Mouse (Mus musculus): ENCODE measurements around the gene Ccr8.

Ccr8 gene

GRCm38 (mm10) chr9:120091086-120091485 lies 828 bp upstream of the Ccr8 start:
- DNase-seq (ENCODE audit: low read depth, low spot score): no peak

GRCm38 (mm10) chr9:120093701-120094100 lies 1.8 kb downstream of the Ccr8 start:
- DNase-seq (ENCODE audit: low read depth, low spot score): no peak

DNA sequence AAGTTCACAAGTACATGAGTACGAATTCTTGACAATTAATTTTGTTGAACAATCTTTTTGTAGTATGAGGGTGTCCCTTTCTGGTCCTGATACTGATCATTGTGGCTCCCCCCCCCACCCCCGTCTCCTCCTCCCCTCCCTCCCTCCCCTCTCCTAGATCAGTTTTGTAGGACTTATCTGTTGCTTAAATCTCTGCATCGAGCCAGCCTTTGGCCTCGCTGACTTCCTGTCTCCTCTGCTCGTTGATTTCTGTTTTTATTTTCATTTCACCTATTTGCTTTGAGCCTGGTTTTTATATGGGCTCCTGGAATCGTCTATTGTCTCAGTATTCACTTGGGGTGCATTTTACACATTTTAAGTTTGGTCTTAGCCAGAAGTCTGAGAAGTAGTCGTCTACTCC lies 4.0 kb downstream of the Ccr8 start:
- no peak for DNase-seq (ENCODE audit: low read depth, low spot score)

GRCm38 (mm10) chr9:120098682-120099081 lies 6.8 kb downstream of the Ccr8 start:
- peak; percentile 47 for DNase-seq (ENCODE audit: low read depth, low spot score)

DNA sequence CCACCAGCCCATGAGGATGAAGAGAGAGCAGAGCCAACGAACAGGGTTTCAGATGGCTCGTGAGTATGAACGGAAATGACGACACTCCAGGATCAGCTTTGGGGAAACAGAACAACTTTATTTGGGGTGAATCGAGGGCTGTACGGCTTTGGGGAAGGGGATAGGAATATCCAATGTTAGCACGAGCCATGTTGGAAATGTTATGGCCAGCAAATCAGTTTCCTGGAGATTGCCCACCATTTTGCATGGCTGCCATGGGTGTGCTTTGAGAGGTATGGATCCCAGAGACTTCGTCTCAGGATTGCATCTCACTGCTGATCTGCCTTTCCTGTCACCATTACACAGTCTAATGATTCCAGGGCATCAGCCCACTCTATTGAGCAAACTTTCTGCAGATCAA lies 7.4 kb downstream of the Ccr8 start:
- DNase-seq (ENCODE audit: low read depth, low spot score): no peak

DNA sequence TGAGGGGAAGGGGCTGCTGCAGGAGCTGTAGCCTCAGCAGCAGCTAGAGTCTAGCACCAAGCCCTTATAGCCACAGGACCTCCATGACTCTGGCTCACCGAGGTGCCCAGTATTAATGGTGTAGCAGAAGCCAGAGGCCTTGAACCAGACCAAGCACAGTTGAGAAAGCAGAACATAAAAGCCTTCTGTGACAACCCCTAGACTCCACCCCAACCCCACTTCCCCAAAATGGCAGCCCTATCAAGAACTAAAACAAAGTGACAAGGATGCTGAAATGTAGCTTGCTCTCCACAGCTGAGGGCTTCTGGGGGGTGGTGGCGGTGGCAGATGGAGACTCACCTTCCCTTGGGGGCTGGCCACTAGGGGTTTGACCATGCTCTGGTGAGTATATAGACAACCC lies 9.3 kb downstream of the Ccr8 start:
- DNase-seq (ENCODE audit: low read depth, low spot score): no peak

DNA sequence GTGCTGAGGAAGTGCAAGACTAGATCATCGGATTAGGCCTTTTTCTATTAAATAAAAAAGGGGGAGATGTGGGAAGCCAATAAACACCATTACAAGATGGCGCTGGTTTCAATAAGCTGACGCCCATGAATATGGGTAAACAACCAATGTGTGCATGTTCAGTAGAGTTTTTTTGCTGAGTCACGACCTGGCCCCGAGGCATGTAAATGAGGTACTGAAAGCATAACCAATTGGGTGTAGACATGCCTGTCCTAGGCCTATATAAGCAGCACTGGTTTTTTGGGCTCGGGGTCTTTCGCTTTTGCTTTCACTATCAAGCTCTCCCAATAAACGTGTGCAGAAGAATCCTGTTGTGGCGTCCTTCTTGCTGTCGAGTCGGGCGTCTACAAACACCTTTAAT lies 17.0 kb downstream of the Ccr8 start:
- DNase-seq (ENCODE audit: low read depth, low spot score): peak; percentile 37

DNA sequence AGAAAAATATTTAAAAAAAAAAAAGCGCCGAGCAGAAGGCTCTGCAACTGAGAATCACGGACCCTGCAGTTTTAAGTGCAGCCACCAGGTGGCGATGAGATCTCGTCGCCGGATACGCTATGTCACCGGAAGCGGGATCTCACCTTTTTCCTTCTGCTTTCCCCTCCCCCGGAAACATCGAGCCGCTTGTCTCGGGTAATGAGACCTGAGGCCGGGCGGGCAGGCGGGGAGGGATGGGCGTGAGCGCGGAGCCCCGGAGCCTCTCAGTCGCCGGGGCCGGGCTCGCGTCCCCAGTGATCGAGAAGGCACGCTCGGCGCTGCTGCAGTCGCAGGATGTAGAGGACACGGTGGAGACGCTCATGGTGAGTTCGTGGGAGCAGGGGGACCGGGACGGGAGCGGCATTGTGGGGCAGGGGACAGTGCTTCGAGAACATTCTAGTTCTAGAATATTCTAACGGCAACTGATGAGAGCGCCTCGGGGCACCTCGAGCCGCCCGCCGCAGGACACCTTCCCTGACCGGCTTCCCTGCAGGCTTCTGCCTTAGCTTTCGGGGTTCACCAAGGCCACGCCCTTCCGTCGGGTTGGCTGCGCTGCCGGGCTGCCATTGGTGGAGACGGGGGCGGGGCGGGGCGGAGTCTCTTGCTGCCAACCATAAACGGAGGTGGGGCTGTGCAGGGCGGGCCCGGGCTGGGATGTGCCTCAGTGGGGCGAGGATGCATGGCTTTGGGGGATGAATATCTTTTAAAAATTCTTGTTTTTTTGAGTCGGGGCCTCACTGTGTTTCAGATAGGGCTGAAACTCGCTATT lies 18.5 kb downstream of the Ccr8 start, which contains the start of gene Slc25a38:
Slc25a38 (plus strand) TSS at position 164 of the 808 bp plus-strand sequence.
- DNase-seq (ENCODE audit: low read depth, low spot score): peak; percentile 98

DNA sequence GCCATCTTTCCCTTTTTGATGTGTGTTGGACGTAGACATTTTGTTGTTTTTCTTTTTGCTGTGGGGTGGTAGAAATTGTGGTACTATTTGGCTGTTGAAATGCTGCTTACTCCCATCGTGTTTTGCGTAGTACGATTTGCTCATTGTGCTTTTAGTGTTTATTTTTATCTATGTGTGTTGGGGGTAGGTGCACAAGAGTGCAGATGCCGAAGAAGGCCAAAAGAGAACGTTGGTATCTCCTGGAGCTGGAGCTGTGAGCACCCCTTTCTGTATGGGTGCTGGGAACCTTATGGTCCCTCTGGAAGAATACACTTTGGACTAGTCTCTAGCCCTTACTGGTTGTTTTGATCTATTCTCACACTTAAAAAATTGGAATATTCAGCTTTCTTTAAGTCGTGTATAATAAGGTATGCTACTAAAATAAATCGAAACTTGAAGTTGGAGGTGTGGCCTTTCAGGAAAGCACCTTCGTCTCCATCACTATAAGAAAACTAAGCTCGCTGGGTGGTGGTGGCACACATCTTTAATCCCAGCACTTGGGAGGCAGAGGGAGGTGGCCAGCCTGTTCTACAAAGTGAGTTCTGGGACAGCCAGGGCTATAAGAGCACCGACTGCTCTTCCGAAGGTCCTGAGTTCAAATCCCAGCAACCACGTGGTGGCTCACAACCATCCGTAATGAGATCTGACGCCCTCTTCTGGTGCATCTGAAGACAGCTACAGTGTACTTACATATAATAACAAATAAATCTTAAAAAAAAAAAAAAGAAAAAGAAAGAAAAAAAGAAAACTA lies 19.4 kb downstream of the Ccr8 start:
- DNase-seq (ENCODE audit: low read depth, low spot score): peak; percentile 74

- no peak for DNase-seq (ENCODE audit: low read depth, low spot score)
Measured at GRCm38 (mm10) chr9:120112472-120112871, 20.6 kb downstream of the Ccr8 start.

- no peak for DNase-seq (ENCODE audit: low read depth, low spot score)
Measured at GRCm38 (mm10) chr9:120113456-120113855, 21.5 kb downstream of the Ccr8 start.

DNA sequence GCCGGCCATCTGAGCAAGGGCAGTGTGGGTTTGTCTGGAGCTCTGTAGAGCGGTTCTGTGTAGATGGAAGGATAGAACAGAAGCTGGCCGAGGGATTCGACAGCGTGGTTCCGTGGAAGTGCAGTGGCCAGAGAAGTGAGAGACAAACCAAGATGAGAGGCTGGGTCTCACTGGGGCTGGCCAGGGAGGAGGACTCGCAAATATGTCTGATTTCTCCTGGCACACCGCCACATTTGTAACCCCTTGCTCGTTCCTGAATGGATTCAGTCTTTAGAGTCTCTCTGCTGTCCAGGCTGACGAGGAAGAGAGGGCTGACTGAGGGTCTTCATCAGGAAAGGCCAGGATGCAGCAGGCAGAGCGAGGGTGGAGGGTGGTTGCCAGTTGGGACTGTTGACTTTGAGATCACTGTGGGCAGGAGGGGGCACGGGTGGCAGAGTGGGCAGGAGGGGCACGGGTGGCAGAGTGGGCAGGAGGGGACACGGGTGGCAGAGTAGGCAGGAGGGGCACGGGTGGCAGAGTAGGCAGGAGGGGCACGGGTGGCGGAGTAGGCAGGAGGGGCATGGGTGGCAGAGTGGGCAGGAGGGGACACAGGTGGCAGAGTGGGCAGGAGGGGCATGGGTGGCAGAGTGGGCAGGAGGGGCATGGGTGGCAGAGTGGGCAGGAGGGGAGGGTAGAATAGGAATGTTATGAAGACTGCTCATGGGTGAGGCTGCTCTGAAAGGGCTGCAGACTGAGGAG lies 22.3 kb downstream of the Ccr8 start:
- no peak for DNase-seq (ENCODE audit: low read depth, low spot score)

DNA sequence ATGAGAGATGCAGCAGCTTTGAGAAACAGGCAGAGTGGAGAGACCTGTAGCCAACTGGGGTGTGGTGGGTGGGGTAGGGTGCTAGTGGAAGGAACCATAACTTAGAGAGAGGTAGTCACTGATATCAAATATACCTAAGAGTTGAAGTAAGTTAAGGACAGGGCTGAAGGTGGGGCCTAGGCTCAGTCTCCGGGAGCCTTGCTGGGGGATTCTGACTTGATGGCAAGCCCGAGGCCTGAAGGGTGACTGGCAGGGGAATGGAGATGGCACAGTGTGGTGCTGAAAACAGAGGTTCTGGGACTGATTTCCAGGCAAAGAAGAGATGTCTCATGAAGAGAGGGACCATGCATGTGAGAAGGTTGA lies 22.9 kb downstream of the Ccr8 start:
- DNase-seq (ENCODE audit: low read depth, low spot score): no peak

DNA sequence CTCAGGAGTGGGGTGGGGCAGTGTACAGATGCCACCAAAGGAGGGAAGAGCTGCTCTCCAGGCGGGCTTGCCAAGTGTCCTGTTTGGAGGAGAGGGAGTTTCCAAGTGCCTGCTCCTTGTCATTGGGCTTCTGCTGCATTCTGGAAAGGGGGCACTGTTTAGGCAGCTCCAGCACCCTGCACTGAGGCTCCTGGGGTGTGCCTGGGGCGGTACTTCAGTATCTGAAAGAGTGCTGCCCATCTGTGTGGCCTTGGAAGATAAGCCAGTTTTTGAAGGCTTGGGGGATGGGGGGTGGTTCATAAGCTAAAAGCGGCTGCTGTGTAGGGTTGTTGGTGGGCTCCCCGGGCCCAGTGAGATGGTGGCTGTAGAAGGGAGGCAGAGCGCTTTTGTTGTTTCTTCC lies 23.7 kb downstream of the Ccr8 start:
- DNase-seq (ENCODE audit: low read depth, low spot score): no peak

DNA sequence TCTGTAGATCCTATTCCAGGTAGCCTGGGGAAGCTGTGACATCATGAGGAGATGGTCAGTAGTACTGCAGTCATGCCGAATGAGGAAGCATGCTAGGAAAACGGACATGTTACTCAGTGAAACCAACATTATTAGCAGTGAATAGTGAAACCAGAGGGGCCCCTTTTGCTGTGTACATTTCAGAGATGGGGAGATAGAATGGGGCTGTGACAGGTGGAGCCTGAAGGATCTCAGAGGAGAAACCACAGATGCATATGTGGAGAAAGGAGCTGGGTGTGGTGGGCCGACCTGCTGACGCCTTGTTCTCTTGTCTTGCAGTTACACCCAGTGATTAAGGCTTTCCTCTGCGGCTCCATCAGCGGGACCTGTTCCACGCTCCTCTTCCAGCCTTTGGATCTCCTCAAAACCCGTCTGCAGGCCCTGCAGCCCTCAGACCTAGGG lies 24.3 kb downstream of the Ccr8 start:
- DNase-seq (ENCODE audit: low read depth, low spot score): no peak

- no peak for DNase-seq (ENCODE audit: low read depth, low spot score)
Measured at GRCm38 (mm10) chr9:120118212-120118611, 26.3 kb downstream of the Ccr8 start.

- no peak for DNase-seq (ENCODE audit: low read depth, low spot score)
Measured at GRCm38 (mm10) chr9:120120503-120120902, 28.6 kb downstream of the Ccr8 start.

DNA sequence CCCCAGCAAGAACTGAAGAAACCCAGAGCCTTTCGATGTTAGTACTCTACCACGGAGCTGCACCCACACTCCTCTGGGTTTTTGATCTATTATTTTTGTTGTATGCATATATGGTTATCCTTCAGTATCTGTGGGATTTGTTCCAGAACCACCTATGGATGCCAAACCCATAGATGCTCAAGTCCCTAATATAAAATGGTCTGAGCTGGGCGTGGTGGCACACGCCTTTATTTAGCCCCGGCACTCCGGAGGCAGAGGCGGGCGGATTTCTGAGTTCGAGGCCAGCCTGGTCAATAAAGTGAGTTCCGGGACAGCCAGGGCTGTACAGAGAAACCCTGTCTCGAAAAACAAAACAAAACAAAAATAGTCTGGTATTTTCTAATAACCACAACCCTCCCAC lies 35.0 kb downstream of the Ccr8 start:
- no peak for DNase-seq (ENCODE audit: low read depth, low spot score)

GRCm38 (mm10) chr9:120127538-120128251 lies 35.8 kb downstream of the Ccr8 start, which contains the start of gene Rpsa:
TSS of gene Rpsa (plus strand) at chr9:120127689.
- DNase-seq (ENCODE audit: low read depth, low spot score): peak; percentile 98

GRCm38 (mm10) chr9:120129276-120129675 lies 37.4 kb downstream of the Ccr8 start:
- no peak for DNase-seq (ENCODE audit: low read depth, low spot score)

DNA sequence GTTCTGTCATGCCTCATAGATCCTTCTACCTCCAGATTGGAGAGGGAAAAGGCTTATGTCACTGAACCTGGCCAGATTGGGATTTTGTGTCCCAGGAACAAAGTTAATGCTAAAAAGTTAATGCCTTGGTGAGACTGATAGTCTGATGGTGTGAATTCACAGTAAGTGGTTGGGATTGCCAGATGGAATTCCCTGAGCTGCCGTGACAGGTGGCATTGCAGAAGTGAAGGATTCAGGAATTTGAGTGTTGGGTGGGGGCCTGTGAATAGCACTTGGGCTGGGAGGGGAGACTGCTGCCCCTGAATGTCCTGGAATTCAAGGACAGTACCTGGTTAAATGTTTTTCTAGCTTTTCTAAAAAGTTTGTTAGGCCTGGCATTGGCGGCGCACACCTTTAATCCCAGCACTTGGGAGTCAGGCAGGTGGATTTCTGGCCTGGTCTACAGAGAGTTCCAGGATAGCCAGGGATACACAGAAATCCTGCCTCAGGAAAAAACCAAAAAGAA lies 39.9 kb downstream of the Ccr8 start:
- DNase-seq (ENCODE audit: low read depth, low spot score): no peak
